Mouse (Mus musculus): ENCODE data around the gene Rps19bp1.

Rps19bp1 gene

DNA sequence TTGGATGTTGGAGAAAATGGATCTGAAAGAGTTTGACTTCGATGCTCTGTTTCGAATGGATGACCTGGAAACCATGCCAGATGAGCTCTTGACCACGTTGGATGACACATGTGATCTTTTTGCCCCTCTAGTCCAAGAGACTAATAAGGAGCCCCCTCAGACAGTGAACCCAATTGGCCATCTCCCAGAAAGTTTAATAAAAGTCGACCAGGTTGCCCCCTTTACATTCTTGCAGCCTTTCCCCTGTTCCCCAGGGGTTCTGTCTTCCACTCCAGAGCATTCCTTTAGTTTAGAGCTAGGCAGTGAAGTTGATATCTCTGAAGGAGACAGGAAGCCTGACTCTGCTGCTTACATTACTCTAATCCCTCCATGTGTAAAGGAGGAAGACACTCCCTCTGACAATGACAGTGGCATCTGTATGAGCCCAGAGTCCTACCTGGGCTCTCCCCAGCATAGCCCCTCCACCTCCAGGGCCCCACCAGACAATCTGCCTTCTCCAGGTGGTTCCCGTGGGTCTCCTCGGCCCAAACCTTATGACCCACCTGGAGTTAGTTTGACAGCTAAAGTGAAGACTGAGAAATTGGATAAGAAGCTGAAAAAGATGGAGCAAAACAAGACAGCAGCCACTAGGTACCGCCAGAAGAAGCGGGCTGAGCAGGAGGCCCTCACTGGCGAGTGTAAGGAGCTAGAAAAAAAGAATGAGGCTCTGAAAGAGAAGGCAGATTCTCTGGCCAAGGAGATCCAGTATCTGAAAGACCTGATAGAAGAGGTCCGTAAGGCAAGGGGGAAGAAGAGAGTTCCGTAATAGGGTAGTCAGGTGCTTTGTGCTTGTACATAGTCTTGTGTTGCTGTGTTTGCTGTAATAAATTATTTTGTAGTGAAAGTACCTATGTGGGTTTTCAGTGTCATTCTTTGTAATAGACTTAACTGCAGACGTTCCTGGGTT is 7.2 kb downstream of the Rps19bp1 start:
- no peak for DNase-seq

DNA sequence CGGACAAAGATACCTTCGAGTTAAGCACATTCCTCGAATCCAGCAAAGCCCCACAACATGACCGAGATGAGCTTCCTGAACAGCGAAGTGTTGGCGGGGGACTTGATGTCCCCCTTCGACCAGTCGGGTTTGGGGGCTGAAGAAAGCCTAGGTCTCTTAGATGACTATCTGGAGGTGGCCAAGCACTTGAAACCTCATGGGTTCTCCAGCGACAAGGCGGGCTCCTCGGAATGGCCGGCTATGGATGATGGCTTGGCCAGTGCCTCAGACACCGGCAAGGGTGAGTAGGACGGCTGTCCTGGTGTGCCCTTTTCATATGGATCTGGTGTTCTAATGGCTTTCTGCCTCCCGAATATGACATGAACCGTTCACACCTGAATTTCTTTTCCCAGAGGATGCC is 7.9 kb downstream of the Rps19bp1 start:
- no peak for DNase-seq

GRCm38 (mm10) chr15:80255646-80256121 is 8.4 kb downstream of the Rps19bp1 start:
- peak; percentile 72 to 76 for DNase-seq

DNA sequence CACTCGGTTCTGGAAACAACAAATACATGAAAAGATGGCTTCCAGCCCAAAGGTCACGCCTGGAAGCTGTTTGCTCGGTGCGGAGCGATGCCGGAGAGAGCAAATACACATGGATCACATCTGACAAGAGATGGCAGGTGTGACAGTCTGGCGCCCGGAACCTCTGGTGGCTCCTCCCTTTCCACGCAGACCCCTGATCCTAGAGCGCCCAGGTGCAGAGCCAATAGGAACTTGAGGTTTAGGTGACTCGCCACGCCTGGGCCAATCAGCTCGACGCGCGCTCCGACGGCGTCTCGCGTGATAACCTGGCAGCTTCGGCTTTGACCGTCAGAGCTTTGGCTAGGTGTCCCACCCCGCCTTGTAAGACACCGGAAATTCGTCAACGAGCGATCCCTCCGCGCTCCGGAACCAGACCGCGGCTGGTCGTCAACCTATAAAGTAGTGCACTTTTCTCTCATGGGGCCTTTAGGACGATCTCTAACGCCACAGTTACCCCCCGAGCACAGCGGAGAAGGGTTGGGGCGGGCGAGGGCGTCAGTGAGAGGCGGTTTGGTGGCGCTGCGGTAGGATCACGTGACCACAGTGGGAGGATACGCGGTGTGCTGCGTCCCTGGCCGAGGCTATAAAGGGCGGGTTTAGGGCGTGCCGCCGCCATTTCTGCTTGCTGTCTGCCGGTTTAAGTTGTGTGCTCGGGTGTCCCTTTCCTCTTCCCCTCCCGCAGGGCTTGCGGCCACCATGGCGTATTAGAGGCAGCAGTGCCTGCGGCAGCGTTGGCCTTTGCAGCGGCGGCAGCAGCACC is 9.1 kb downstream of the Rps19bp1 start, which contains the start of gene Atf4:
Atf4 (plus strand) TSS at position 338 of the 799 bp plus-strand sequence.
- peak; percentile 89 to 96 for DNase-seq

GRCm38 (mm10) chr15:80254207-80254606 is 9.9 kb downstream of the Rps19bp1 start:
- no peak for DNase-seq

GRCm38 (mm10) chr15:80253530-80253929 is 10.6 kb downstream of the Rps19bp1 start:
- DNase-seq = no peak

- DNase-seq = no peak
Measured at GRCm38 (mm10) chr15:80250586-80250985, 13.5 kb downstream of the Rps19bp1 start.

DNA sequence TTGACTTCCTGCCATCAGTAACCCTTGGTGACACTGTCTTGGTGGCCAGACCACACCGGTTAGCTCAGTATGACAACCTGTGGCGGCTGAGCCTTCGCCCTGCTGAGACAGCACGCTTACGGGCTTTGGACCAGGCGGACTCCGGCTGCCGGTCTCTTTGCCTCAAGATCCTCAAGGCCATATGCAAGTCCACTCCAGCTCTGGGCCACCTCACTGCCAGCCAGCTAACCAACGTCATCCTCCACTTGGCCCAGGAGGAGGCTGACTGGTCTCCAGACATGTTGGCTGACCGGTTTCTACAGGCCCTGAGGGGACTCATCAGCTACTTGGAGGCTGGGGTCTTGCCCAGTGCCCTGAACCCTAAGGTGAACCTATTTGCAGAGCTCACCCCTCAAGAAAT is 14.4 kb downstream of the Rps19bp1 start:
- no peak for DNase-seq

DNA sequence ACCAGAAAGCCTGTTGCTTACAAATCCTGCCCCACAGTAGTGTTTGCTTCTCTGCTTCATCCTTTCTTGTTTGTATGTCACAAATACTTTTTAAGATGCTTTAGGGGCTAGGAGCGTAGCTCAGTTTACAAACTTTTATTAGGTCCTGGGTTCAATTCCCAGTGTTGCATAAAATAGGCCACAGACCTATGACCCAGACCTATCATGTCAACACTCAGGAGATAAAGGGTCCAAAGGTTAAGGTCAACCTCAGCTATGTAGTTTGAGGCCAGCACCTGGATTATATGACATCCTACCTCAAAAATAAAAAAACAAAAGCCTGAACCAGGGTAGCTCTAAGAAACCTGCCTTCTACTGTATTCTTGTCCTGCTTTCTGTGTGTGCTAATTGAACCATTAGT is 15.5 kb downstream of the Rps19bp1 start:
- no peak for DNase-seq

DNA sequence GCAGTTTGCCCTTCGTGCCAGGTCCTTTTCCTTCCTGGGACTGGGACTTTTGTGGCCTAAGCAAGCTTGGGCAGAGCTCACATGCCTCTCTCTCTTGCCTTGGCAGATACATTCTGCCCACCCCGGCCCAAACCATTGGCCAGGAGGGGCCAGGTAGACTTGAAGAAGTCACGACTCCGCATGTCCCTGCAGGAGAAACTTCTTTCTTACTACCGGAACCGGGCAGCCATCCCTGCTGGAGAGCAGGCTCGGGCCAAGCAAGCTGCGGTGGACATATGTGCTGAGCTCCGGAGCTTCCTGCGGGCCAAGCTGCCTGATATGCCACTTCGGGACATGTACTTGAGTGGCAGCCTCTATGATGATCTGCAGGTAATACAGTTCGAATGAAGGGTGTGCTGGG is 16.0 kb downstream of the Rps19bp1 start:
- no peak for DNase-seq

DNA sequence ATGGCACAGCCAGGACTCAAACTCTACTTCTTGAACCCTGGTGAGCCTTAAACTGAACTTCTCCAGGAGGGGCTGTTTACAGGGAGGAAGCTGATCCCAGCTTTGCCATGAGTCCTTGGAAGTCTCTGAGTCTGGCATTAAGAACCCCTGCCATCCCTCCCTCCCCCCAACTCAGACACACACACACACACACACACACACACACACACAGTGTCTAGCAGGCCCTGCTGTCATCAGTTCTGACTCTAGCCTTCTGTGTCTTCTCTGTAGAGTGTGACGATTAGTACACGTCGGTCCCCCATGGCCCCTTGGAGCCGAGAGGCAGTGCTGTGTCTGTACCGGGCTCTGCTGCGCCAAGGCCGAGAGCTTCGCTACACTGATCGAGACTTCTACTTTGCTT is 28.6 kb downstream of the Rps19bp1 start, which contains the start of gene AC140267.1:
AC140267.1 (plus strand) TSS at position 301 of the 400 bp plus-strand sequence.
- no peak for DNase-seq

DNA sequence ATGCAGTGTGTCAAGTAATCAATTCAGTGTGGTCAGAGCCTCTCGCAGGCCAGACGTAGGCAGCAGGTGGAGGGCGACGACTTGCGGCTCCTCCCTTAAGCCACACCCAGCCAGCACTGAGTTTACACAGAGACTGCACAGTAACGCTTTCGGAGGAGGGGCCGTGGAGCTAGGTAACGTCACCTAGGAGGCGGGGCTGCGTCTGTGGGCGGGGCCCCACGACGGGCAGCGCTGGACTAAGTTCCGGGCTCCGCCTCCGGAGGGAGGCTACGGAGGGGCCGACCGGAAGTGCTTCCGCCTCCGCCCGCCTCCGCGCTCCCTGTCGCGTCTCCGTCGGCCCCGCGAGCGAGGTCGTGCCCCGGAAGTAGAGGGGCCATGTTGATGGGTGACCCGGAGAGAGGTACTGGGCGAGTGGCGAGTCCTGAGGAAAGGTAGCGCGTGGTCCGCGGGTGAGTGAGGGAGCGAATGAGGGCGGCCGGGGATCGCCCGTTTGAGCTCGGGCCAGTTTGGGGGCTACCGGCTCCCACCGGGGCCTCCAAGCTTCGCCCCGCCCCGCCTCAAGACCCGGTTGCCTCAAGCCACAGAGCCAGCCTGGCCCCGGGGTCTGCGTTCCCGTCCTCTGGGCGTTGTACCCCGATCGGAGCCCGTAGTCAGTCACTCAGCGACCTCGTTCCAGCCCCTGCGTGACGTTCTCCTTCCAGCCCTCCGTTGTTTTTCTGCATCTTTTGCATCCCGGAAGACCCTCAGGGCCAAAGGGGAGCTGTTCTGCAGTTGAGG is 30.2 kb downstream of the Rps19bp1 start, which contains the start of gene Mief1:
Mief1 (plus strand) TSS at position 286 of the 777 bp plus-strand sequence.
- peak; percentile 99 for DNase-seq

DNA sequence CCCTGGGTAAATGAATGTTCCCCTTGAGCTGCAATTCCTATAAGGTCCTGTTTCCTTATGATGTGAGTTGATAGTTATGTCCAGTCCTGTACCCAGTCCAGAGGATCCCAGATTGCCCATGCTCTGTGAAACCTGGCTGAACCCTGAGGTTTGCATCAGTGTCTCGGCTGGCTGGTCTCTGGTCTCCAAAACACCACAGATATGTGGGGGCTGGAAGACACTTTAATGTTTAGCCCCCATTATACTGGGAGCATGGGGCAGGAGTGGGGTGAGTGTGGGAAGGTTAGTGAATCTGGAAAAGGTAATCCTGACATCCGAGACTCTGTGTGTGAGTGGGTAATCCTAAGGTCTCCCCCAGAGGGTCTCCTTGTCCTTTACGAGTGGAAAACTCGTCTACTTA is 31.1 kb downstream of the Rps19bp1 start:
- no peak for DNase-seq

DNA sequence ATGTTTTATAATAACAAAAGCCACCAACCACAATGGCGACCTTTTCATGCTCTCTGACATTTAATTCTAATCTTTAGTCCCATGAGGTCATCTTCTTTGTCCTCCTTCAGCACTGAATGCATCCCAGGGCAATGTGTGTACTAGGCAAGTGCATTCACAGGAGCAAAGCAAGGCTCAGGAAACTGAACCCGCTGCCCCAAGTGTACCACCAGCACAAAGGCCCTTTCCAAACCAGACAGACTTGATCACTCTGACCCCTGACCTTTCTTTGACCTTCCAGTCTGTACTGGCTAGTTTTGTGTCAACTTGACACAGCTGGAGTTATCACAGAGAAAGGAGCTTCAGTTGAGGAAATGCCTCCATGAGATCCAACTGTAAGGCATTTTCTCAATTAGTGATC is 31.8 kb downstream of the Rps19bp1 start:
- DNase-seq = no peak

DNA sequence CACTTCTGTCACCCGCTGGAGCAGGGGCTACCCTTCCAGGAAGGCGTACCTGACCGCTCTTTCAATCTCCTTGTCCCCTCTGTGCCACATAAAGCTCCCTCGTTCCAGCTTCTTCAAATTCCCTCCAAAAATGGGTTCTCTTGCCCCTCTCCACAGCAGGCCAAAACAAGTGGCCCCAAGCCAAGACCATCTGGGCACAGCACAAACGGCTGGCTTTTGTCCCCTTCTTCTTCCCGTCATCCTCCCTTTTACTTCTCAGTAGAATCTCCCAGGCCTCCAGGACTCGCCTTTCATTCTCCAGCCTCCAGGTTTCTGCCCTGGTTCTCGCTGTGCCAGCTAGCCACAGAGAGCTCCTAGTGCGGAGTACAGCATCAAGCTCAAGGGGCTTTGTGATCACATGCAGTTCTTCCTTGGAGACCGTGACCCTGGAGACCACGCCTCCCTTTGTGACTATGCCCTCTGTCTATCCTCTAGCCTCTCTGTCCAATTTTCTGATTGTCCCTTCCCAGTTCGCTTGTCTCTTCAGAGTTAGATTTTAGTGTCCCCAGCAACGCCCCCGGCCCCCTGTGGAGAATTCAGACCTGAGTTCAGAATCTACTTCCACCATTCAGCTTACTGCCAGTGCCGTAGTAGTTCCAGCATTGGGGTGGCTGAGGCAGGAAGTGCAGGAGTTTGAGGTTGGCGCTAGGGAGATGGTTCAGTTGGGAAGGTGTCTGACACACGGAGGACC is 35.9 kb downstream of the Rps19bp1 start:
- no peak for DNase-seq

GRCm38 (mm10) chr15:80225796-80226195 is 38.3 kb downstream of the Rps19bp1 start:
- peak in 1 of 2 experiments; percentile 60 for DNase-seq

DNA sequence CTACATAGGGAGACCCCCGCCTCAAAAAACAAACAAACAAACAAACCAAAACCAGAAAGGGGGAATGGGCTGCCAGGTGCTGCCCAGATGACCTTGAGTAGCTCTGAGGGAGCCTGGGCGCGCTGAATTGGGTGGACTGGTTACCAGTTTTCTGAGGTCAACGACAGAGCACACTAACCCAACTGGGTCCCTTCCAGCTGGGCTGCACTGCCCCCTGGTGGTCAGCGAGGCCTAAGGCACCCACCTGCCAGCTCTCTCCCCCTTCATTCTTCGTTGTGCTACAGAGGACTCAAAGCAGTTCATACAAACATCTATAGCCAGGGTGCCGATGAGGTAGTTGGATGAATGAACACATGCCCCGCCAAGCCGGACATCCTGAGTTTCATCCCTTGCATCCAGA is 38.9 kb downstream of the Rps19bp1 start:
- peak; percentile 42 to 73 for DNase-seq

DNA sequence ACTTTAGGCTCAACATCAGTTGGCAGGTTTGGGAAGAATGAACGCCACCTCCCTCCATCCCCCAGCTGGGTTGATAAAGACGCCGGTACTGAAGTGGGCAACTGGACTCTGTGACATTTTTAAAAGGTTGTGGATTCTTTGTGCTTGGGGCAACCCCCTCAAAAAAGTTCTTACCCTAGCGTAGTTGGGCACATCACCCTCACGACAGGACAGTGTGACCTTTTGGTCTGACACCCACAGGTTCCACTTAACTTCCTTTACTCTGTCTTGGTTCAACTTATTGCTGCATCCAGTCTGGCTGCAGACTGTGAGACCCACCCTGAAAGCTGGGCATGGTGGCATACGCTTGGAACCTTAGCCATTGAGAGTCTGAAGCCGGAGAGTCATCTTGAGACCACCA is 40.4 kb downstream of the Rps19bp1 start:
- DNase-seq = no peak

DNA sequence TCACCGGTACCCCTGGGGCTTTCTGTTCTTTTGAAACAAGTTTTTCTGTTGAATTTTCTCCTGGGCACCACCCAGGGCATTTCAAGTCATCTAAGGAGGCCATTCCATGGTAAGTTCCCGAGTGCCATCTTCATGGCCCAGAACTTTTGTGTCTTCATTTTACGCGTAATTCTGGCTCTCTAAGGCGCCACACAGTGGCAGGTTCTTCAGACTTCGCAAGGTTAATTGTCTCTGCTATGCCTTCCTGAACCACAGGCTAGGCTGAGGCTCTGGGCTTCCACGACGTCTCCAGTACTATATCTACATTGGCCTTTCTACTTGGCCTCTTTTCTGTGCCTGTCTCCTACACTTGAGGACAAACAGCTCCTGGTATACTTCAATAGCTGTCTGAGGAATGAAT is 43.1 kb downstream of the Rps19bp1 start:
- no peak for DNase-seq

DNA sequence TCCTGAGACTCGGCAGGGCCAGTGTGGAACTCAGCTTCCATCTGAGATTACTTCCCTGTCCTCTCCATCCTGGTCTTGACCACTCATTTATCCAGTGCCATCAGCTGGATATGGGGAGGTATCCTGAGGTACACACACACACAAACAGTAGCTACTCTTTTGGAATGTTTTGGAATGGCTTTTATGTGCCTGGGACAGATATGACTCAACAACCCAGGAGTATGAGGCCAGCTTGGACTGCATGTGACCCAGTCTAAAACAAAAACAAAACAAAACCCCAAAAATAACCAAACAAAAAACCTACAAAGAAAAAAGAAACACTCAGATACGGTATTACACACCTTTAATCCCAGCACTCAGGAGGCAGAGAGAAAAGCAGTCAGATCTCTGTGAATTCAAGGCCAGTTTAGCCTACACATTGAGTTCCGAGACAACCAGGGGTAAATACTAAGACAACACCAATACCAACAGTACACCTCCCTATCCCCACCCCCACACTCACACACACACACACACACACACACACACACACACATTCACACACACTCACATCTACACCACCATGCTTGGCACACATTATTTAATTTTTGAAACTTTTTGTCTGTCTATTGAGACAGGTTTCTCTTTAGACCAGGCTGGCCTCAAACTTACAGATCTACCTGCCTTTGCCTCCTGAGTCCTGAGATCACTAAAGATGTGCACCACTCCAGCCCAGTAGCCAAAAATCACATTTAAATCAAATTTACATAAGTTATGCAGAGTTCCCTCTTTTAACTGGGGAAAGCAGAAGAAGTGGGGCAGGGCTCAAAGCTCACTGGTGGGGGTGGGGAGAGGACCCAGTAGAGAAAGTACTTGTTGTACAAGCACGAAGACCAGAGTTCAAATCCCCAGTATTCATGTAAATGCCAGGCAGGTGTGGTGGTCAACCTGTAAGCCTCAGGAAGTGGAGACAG is 44.1 kb downstream of the Rps19bp1 start:
- no peak for DNase-seq

- peak; percentile 7 to 21 for DNase-seq
Measured at GRCm38 (mm10) chr15:80219211-80219610, 44.9 kb downstream of the Rps19bp1 start.
